Mouse (Mus musculus): ENCODE measurements around the gene Ddah2. TPM values are rescaled to one million over a fixed set of nuclear protein-coding genes. Genes with fewer than 3 reads are reported as not detected.
A peak's percentile ranks its signal among the peaks of the same experiment; 100 is the strongest.

Gene Ddah2
- polyA plus RNA-seq, 1 experiment from 2014 or later: 330 TPM

GRCm38 (mm10) chr17:35088825-35089644, 30.2 kb downstream of the Ddah2 start, which contains the start of gene Abhd16a:
TSS of gene Abhd16a (plus strand) at chr17:35089263.
- WGBS: 3% methylated on average over 57 of the region's 67 CpGs
- Histone ChIP-seq H3K36me3 (peaks cover 22% of the 10 kb centered on the region), H3K4me2 (peak within 1 kb of the TSS; percentile 66), H3K9me3 (no peaks in the 10 kb centered on the region), H3K4me3 (peak within 1 kb of the TSS; percentile 65), H3K27ac (peak within 1 kb of the TSS; percentile 98), H3K9ac (peak within 1 kb of the TSS; percentile 79), H3K27me3 (no peaks in the 10 kb centered on the region), H3K4me1 (peaks cover 12% of the 10 kb centered on the region)
- peak; percentile 99 for ATAC-seq (ENCODE audit: borderline replicate concordance, extremely low read depth, low FRiP score, low TSS enrichment)

- H3K27ac ChIP-seq: peak overlapping the region; percentile 98
- H3K4me2 ChIP-seq: peak overlapping the region; percentile 66
- no peak for ATAC-seq (ENCODE audit: borderline replicate concordance, extremely low read depth, low FRiP score, low TSS enrichment)
- H3K4me3 ChIP-seq: peak overlapping the region; percentile 65
- H3K27me3 ChIP-seq: no peaks in the 10 kb centered on the region
- WGBS: 61% methylated on average over 8 of the region's 8 CpGs
- H3K36me3 ChIP-seq: peaks cover 32% of the 10 kb centered on the region
- peaks cover 12% of the 10 kb centered on the region for H3K4me1 ChIP-seq
- peak overlapping the region; percentile 79 for H3K9ac ChIP-seq
- no peaks in the 10 kb centered on the region for H3K9me3 ChIP-seq
These were observed 31.5 kb downstream of the Ddah2 start for GRCm38 (mm10) chr17:35090166-35090932.

DNA sequence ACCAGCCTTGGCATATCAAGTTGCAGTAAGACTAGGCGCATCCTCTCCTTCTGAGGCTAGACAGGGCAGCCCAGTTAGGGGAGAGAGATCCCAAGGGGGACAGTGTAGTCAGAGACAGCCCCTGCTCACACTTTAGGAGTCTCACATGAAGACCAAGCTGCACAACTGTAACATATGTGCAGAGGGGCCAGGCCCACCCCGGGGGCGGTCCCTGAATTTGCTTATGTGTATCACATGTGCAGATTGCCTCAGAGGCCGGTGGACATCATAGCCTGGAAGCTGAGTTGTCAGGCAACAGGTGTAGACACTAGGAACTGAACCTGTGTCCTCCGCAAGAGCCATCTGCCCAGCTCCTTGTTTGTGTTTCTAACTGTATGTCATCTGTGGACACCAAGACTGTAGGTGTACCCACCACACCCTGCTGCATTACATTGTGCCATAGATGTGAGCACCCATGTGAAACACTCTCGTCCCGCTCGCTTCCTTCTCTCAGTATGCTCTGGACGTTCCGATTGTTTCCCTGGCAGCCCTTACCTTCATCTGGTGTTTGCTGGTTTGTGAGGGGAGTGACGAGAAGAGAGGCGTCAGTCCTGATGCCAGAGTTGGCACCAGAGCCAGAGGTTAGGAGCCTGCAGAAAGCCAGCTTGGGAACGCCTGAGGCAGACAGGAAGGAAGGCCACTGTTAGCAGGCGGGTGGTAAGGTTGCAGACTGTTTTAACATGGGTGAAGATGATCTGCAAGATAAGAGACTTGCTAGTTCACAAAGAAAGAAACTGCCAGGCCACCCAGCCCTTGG, 33.8 kb downstream of the Ddah2 start:
- no peak for ATAC-seq (ENCODE audit: borderline replicate concordance, extremely low read depth, low FRiP score, low TSS enrichment)

GRCm38 (mm10) chr17:35094475-35095365, 35.9 kb downstream of the Ddah2 start:
- peaks cover 12% of the 10 kb centered on the region for H3K4me1 ChIP-seq
- H3K36me3 ChIP-seq: peaks cover 67% of the 10 kb centered on the region
- no peak overlapping the region for H3K4me3 ChIP-seq
- H3K27me3 ChIP-seq: no peaks in the 10 kb centered on the region
- no peak for ATAC-seq (ENCODE audit: borderline replicate concordance, extremely low read depth, low FRiP score, low TSS enrichment)
- 84% methylated on average over 15 of the region's 15 CpGs for WGBS
- H3K4me2 ChIP-seq: no peak overlapping the region
- no peak overlapping the region for H3K27ac ChIP-seq
- no peaks in the 10 kb centered on the region for H3K9me3 ChIP-seq
- H3K9ac ChIP-seq: no peak overlapping the region

More for the DNA sequence above, 33.8 kb downstream of the Ddah2 start:
- 86% methylated on average over 14 of the region's 14 CpGs for WGBS
- no peaks in the 10 kb centered on the region for H3K9me3 ChIP-seq
- H3K9ac ChIP-seq: no peak overlapping the region
- peaks cover 53% of the 10 kb centered on the region for H3K36me3 ChIP-seq
- no peak overlapping the region for H3K27ac ChIP-seq
- no peak overlapping the region for H3K4me2 ChIP-seq
- peaks cover 12% of the 10 kb centered on the region for H3K4me1 ChIP-seq
- H3K27me3 ChIP-seq: no peaks in the 10 kb centered on the region
- no peak overlapping the region for H3K4me3 ChIP-seq

GRCm38 (mm10) chr17:35096597-35096996, 37.8 kb downstream of the Ddah2 start:
- no peaks in the 10 kb centered on the region for H3K27me3 ChIP-seq
- no peaks in the 10 kb centered on the region for H3K4me1 ChIP-seq
- peaks cover 76% of the 10 kb centered on the region for H3K36me3 ChIP-seq
- H3K9ac ChIP-seq: no peak overlapping the region
- no peak overlapping the region for H3K4me3 ChIP-seq
- no peaks in the 10 kb centered on the region for H3K9me3 ChIP-seq
- no peak overlapping the region for H3K27ac ChIP-seq
- no peak overlapping the region for H3K4me2 ChIP-seq
- WGBS: 83% methylated on average over 12 of the region's 12 CpGs
- no peak for ATAC-seq (ENCODE audit: borderline replicate concordance, extremely low read depth, low FRiP score, low TSS enrichment)

- Histone ChIP-seq H3K36me3 (peaks cover 77% of the 10 kb centered on the region), H3K9me3 (no peaks in the 10 kb centered on the region)
- 88% methylated on average over 12 of the region's 12 CpGs for WGBS
These were observed 38.4 kb downstream of the Ddah2 start for GRCm38 (mm10) chr17:35097164-35097655.

DNA sequence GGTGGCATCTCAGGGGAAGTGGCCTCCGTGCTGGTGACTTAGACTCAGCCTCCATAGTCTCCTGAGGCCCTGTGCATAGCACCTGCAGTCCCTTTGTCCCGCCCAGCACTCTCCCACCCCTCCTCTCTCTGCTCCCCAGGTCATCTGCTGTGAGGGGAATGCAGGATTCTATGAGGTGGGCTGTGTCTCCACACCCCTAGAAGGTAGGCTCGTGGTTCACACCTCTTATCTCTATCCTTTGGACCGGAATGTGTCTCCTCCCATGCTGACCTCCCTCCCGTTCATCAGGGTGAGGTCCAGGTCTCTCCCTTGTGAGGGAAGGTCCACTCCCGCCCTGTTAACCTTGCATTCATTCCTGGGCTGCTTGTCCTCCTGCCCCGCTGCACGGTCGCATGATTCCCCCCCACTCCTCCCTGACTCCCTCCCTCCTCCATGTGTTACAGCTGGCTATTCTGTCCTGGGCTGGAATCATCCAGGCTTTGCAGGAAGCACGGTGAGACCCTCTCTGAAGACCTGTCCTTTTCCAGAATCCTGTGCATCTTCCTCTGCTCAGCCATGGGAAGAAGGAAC, 41.4 kb downstream of the Ddah2 start:
- H3K27ac ChIP-seq: no peak overlapping the region
- 58% methylated on average over 10 of the region's 10 CpGs for WGBS
- H3K4me1 ChIP-seq: no peaks in the 10 kb centered on the region
- H3K4me3 ChIP-seq: no peak overlapping the region
- H3K36me3 ChIP-seq: peaks cover 69% of the 10 kb centered on the region
- no peaks in the 10 kb centered on the region for H3K27me3 ChIP-seq
- no peak overlapping the region for H3K4me2 ChIP-seq
- H3K9ac ChIP-seq: no peak overlapping the region
- no peaks in the 10 kb centered on the region for H3K9me3 ChIP-seq
- ATAC-seq (ENCODE audit: borderline replicate concordance, extremely low read depth, low FRiP score, low TSS enrichment): no peak

More at GRCm38 (mm10) chr17:35097164-35097655, 38.4 kb downstream of the Ddah2 start:
- Histone ChIP-seq H3K27ac (no peak overlapping the region), H3K4me3 (no peak overlapping the region), H3K27me3 (no peaks in the 10 kb centered on the region), H3K9ac (no peak overlapping the region), H3K4me2 (no peak overlapping the region), H3K4me1 (no peaks in the 10 kb centered on the region)
- no peak for ATAC-seq (ENCODE audit: borderline replicate concordance, extremely low read depth, low FRiP score, low TSS enrichment)

GRCm38 (mm10) chr17:35101161-35101560, 42.3 kb downstream of the Ddah2 start:
- Histone ChIP-seq H3K27me3 (no peaks in the 10 kb centered on the region), H3K27ac (no peak overlapping the region), H3K9me3 (no peaks in the 10 kb centered on the region), H3K36me3 (peaks cover 62% of the 10 kb centered on the region), H3K4me2 (no peak overlapping the region), H3K4me1 (no peaks in the 10 kb centered on the region), H3K4me3 (no peak overlapping the region), H3K9ac (no peak overlapping the region)
- no peak for ATAC-seq (ENCODE audit: borderline replicate concordance, extremely low read depth, low FRiP score, low TSS enrichment)
- WGBS: 85% methylated on average over 11 of the region's 11 CpGs

DNA sequence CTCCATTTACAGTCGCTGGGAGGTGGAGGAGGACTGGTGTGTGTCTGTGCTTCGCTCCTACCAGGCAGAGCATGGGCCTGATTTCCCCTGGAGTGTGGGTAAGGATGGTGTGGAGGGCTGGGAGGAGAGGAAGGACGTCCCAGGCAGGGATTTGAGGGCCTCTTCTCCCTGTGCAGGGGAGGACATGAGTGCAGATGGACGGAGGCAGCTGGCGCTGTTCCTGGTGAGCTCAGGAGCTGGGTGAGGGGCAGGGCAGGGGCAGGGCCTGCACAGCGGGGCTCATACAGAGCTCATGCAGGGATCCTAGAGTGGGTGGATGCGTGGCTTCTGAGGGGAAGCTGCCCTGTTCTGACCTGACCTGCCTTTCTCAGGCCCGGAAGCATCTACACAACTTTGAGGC, 43.5 kb downstream of the Ddah2 start:
- ATAC-seq (ENCODE audit: borderline replicate concordance, extremely low read depth, low FRiP score, low TSS enrichment): no peak
- no peak overlapping the region for H3K4me3 ChIP-seq
- 63% methylated on average over 8 of the region's 8 CpGs for WGBS
- no peaks in the 10 kb centered on the region for H3K27me3 ChIP-seq
- H3K9ac ChIP-seq: no peak overlapping the region
- no peak overlapping the region for H3K27ac ChIP-seq
- peaks cover 51% of the 10 kb centered on the region for H3K36me3 ChIP-seq
- no peak overlapping the region for H3K4me2 ChIP-seq
- no peaks in the 10 kb centered on the region for H3K4me1 ChIP-seq
- H3K9me3 ChIP-seq: no peaks in the 10 kb centered on the region

DNA sequence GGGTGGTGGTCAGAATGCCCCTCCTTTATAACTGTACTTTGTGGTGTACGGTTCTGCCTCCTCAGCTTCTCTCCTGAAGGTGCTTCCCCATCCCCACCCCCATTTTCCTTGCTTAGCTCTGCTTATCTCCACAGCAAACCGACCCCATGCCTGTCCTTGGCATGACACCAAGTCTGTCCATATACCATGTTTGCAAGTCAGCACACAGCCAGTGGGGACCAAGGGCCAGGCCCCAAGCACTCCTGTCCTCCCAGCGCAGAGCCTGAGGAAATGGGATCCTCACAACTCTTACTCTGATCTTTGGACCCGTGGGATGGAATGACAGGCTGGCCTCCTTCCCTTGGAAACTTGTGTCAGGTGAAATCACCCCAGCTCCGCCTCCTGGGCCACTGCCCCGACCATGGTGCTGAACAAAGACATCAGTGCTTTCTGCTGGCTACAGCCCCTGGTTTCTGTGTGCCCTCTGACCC, 44.4 kb downstream of the Ddah2 start:
- Histone ChIP-seq H3K27ac (no peak overlapping the region), H3K36me3 (peaks cover 43% of the 10 kb centered on the region), H3K27me3 (no peaks in the 10 kb centered on the region), H3K9ac (no peak overlapping the region), H3K4me1 (no peaks in the 10 kb centered on the region), H3K9me3 (no peaks in the 10 kb centered on the region), H3K4me2 (no peak overlapping the region), H3K4me3 (no peak overlapping the region)
- WGBS: 52% methylated on average over 6 of the region's 6 CpGs
- no peak for ATAC-seq (ENCODE audit: borderline replicate concordance, extremely low read depth, low FRiP score, low TSS enrichment)
